Comparison of ENCODE assay signal across 19 mouse cellular contexts in the genomic region with DNA sequence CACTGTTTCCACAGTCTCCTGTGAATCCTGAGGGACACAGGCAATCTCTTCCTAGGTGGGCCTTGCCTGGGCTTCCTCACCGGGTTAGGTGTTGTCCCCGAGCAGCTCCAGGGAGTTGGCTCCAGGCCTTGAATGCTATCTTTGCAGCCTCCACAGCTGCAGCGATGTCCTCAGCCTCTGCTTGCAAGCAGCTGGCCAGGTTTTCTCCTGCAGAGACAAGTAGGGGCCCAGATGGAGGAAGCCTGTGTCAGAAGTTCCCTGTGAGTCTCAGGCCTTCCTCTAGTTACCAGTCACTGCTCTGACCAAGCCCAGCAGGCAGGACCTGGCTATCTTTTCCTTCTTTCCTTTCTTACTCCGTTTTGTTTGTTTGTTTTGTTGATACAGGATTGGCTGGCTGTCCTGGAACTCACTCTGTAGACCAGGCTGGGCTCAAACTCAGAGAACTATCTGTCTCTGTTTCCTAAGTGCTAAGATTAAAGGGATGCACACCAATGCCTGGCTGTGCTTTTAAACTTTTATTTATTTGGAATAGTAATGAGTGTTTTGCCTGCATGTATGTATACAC. TPM values are rescaled to one million over a fixed set of nuclear protein-coding genes. Genes with fewer than 3 reads are reported as not detected.
DNase-seq lines count a peak whose midpoint lies in the region; ATAC-seq and TF ChIP-seq lines count a peak whose summit lies in the region.
"Had no signal": no experiment of that assay in that cellular context is flagged by ENCODE, and none has a peak within 500 bp of the region (broad histone marks: within the 10 kb centered on the region; RNA-seq: fewer than 3 reads in every experiment).

No protein-coding gene starts in this region.

- H3K27me3 ChIP-seq in forebrain, embryonic 13.5 days: no peaks in the 10 kb centered on the region
- no peaks in the 10 kb centered on the region for H3K27me3 ChIP-seq in forebrain, embryonic 12.5 days
- H3K27me3 ChIP-seq in kidney, postnatal 0 days (ENCODE audit: insufficient read depth, low read length): no peaks in the 10 kb centered on the region
- H3K27me3 ChIP-seq in heart, embryonic 15.5 days: no peaks in the 10 kb centered on the region
- H3K27me3 ChIP-seq in small intestine, adult 2 months (ENCODE audit: control insufficient read depth, insufficient read depth, low read length): no peaks in the 10 kb centered on the region
- H3K27me3 ChIP-seq: Patski had no signal

- peaks cover 21% of the 10 kb centered on the region for H3K4me1 ChIP-seq in forebrain, embryonic 13.5 days
- peaks cover 22% of the 10 kb centered on the region for H3K4me1 ChIP-seq in forebrain, embryonic 12.5 days
- H3K4me1 ChIP-seq in kidney, postnatal 0 days (replicated peaks; ENCODE audit: insufficient read depth, low read length): peaks cover 11% of the 10 kb centered on the region
- H3K4me1 ChIP-seq in heart, embryonic 15.5 days (replicated peaks): peaks cover 17% of the 10 kb centered on the region
- H3K4me1 ChIP-seq in small intestine, adult 2 months (ENCODE audit: control insufficient read depth, insufficient read depth, insufficient read length, low read length): peaks cover 3% of the 10 kb centered on the region; the same call in 1 of the 2 replicates

- TF ChIP-seq POLR2A in small intestine, adult 2 months (IDR thresholded peaks at IDR 0.05; ENCODE audit: low read depth, low read length): no peak

- H3K4me2 ChIP-seq in forebrain, embryonic 13.5 days: no peak overlapping the region
- no peak overlapping the region for H3K4me2 ChIP-seq in forebrain, embryonic 12.5 days
- no peak overlapping the region for H3K4me2 ChIP-seq in kidney, postnatal 0 days (ENCODE audit: low read length)
- H3K4me2 ChIP-seq in heart, embryonic 15.5 days: no peak overlapping the region

- no peaks in the 10 kb centered on the region for H3K9me3 ChIP-seq in forebrain, embryonic 13.5 days (replicated peaks)
- H3K9me3 ChIP-seq in forebrain, embryonic 12.5 days: no peaks in the 10 kb centered on the region
- H3K9me3 ChIP-seq in kidney, postnatal 0 days (replicated peaks; ENCODE audit: low read length): no peaks in the 10 kb centered on the region
- H3K9me3 ChIP-seq in heart, embryonic 15.5 days (replicated peaks): no peaks in the 10 kb centered on the region
- H3K9me3 ChIP-seq: hindbrain, embryonic 10.5 days; megakaryocyte, embryonic 14.5 days had no signal

- DNase-seq in kidney, postnatal 0 days (ENCODE audit: low spot score): no peak
- no peak for DNase-seq in kidney, postnatal 14 days
- DNase-seq in adrenal gland, adult 8-10 months: no peak
- DNase-seq: cerebellum, adult 9-10 months; lung, adult 18-20 months; right cerebral cortex, postnatal 25 days; thymus, postnatal 36 days had no signal

- 65% methylated on average over 4 of the region's 4 CpGs for WGBS in forebrain, embryonic 13.5 days
- 80% methylated on average over 4 of the region's 4 CpGs for WGBS in forebrain, embryonic 12.5 days
- 55% methylated on average over 4 of the region's 4 CpGs for WGBS in kidney, postnatal 0 days
- WGBS in heart, embryonic 15.5 days: 29% methylated on average over 4 of the region's 4 CpGs
- 59% methylated on average over 4 of the region's 4 CpGs for WGBS in small intestine, adult 2 months

- H3K36me3 ChIP-seq in forebrain, embryonic 13.5 days (ENCODE audit: poor library complexity, severe bottlenecking): peaks cover 29% of the 10 kb centered on the region
- H3K36me3 ChIP-seq in forebrain, embryonic 12.5 days (replicated peaks): peaks cover 23% of the 10 kb centered on the region
- H3K36me3 ChIP-seq in kidney, postnatal 0 days (ENCODE audit: insufficient read depth, low read length): peaks cover 28% of the 10 kb centered on the region
- peaks cover 11% of the 10 kb centered on the region; the same call in 1 of the 2 replicates for H3K36me3 ChIP-seq in heart, embryonic 15.5 days
- peaks cover 43% of the 10 kb centered on the region for H3K36me3 ChIP-seq in small intestine, adult 2 months (ENCODE audit: control insufficient read depth, insufficient read depth, low read length)

- no peak for ATAC-seq in forebrain, embryonic 13.5 days
- ATAC-seq in forebrain, embryonic 12.5 days (ENCODE audit: low FRiP score): no peak
- no peak for ATAC-seq in kidney, postnatal 0 days (replicated peaks; ENCODE audit: low FRiP score, low read depth)
- ATAC-seq in heart, embryonic 15.5 days (replicated peaks; ENCODE audit: insufficient number of reproducible peaks, insufficient read depth, low FRiP score, low read depth): 0 out of 2 replicates have a peak, but pooled peaks have one; percentile 7
- no peak for ATAC-seq in monocyte, adult 5-6 weeks (replicated peaks; ENCODE audit: insufficient number of reproducible peaks, low FRiP score, low TSS enrichment, poor library complexity, severe bottlenecking)
- ATAC-seq: forebrain, embryonic 16.5 days; Patski had no signal

- 0 out of 2 replicates have a peak overlapping the region, but pooled peaks have one; percentile 13 for H3K9ac ChIP-seq in forebrain, embryonic 13.5 days
- H3K9ac ChIP-seq in forebrain, embryonic 12.5 days: no peak overlapping the region
- H3K9ac ChIP-seq in kidney, postnatal 0 days (ENCODE audit: low read depth, low read length): no peak overlapping the region
- no peak overlapping the region for H3K9ac ChIP-seq in heart, embryonic 15.5 days

- H3K27ac ChIP-seq in forebrain, embryonic 13.5 days: no peak overlapping the region
- H3K27ac ChIP-seq in forebrain, embryonic 12.5 days: no peak overlapping the region
- H3K27ac ChIP-seq in kidney, postnatal 0 days: peak overlapping the region; percentile 69
- H3K27ac ChIP-seq in heart, embryonic 15.5 days: peak overlapping the region; percentile 39
- 0 out of 2 replicates have a peak overlapping the region, but pooled peaks have one; percentile 28 for H3K27ac ChIP-seq in small intestine, adult 2 months (ENCODE audit: insufficient read depth, low read depth, low read length)

- H3K4me3 ChIP-seq in forebrain, embryonic 13.5 days: no peak overlapping the region
- H3K4me3 ChIP-seq in forebrain, embryonic 12.5 days (replicated peaks): no peak overlapping the region
- H3K4me3 ChIP-seq in kidney, postnatal 0 days (replicated peaks; ENCODE audit: low read depth, low read length): no peak overlapping the region
- no peak overlapping the region for H3K4me3 ChIP-seq in heart, embryonic 15.5 days
- no peak overlapping the region for H3K4me3 ChIP-seq in small intestine, adult 2 months (ENCODE audit: low read depth, low read length)
- H3K4me3 ChIP-seq: hindbrain, embryonic 10.5 days; megakaryocyte, embryonic 14.5 days had no signal

- no peak for TF ChIP-seq CTCF in kidney, postnatal 0 days (IDR thresholded peaks at IDR 0.05; ENCODE audit: low read depth)
- TF ChIP-seq CTCF in small intestine, adult 2 months (IDR thresholded peaks at IDR 0.05; ENCODE audit: extremely low read depth, insufficient read length, insufficient replicate concordance, low read depth, low read length): no peak

RNA-seq across cellular contexts. Expression of gene Pih1d1, which starts 5.5 kb away (rescaled TPM):
- polyA plus RNA-seq in forebrain, embryonic 13.5 days (2015; fragmentation: Nextera tagmentation; extraction: Ambion mirVana): 97.5 TPM in 2 replicates
- 95.0 and 97.5 TPM in 2 replicates for polyA plus RNA-seq in forebrain, embryonic 12.5 days (2016; fragmentation: Nextera tagmentation; extraction: Ambion mirVana)
- 81.3 and 88.6 TPM in 2 replicates for polyA plus RNA-seq in kidney, postnatal 0 days (2015; fragmentation: Nextera tagmentation; extraction: Ambion mirVana)
- polyA plus RNA-seq in heart, embryonic 15.5 days (2015; fragmentation: Nextera tagmentation; extraction: Ambion mirVana): 76.5 and 77.3 TPM in 2 replicates
- 25.3 and 48.5 TPM in 2 replicates for polyA plus RNA-seq in small intestine, adult 2 months (2012; rRNA removed)
- 23.4 to 37.8 TPM (median 26.8 TPM) in 3 replicates for total RNA-seq in monocyte, adult 5-6 weeks (2017)
- total RNA-seq in adrenal gland, adult 8-10 months (2022): 10 to 100 TPM; 58.4 to 73.0 (median 68.9) TPM

RNA-seq across cellular contexts. Expression of gene Aldh16a1, which starts 5.8 kb away (rescaled TPM):
- 35.6 and 36.4 TPM in 2 replicates for polyA plus RNA-seq in forebrain, embryonic 13.5 days (2015; fragmentation: Nextera tagmentation; extraction: Ambion mirVana)
- polyA plus RNA-seq in forebrain, embryonic 12.5 days (2016; fragmentation: Nextera tagmentation; extraction: Ambion mirVana): 41.9 and 42.9 TPM in 2 replicates
- 55.4 and 62.7 TPM in 2 replicates for polyA plus RNA-seq in kidney, postnatal 0 days (2015; fragmentation: Nextera tagmentation; extraction: Ambion mirVana)
- polyA plus RNA-seq in heart, embryonic 15.5 days (2015; fragmentation: Nextera tagmentation; extraction: Ambion mirVana): 26.4 and 40.4 TPM in 2 replicates
- polyA plus RNA-seq in small intestine, adult 2 months (2012; rRNA removed): 133 and 253 TPM in 2 replicates
- total RNA-seq in monocyte, adult 5-6 weeks (2017): 28.6 to 46.8 TPM (median 34.2 TPM) in 3 replicates
- 10 to 100 TPM; 76.3 to 79.7 (median 77.2) TPM for total RNA-seq in adrenal gland, adult 8-10 months (2022)

RNA-seq across cellular contexts. Expression of gene Flt3l, which starts 12.4 kb away (rescaled TPM):
- polyA plus RNA-seq in forebrain, embryonic 13.5 days (2015; fragmentation: Nextera tagmentation; extraction: Ambion mirVana): 0.79 and 0.92 TPM in 2 replicates
- 0.21 and 0.72 TPM in 2 replicates for polyA plus RNA-seq in forebrain, embryonic 12.5 days (2016; fragmentation: Nextera tagmentation; extraction: Ambion mirVana)
- polyA plus RNA-seq in kidney, postnatal 0 days (2015; fragmentation: Nextera tagmentation; extraction: Ambion mirVana): 2.2 and 2.4 TPM in 2 replicates
- polyA plus RNA-seq in heart, embryonic 15.5 days (2015; fragmentation: Nextera tagmentation; extraction: Ambion mirVana): 1.5 and 2.2 TPM in 2 replicates
- 22.1 and 45.8 TPM in 2 replicates for polyA plus RNA-seq in small intestine, adult 2 months (2012; rRNA removed)
- 35.3 to 62.4 TPM (median 36.7 TPM) in 3 replicates for total RNA-seq in monocyte, adult 5-6 weeks (2017)
- 10 to 100 TPM; 20.4 to 56.7 (median 39.5) TPM for total RNA-seq in adrenal gland, adult 8-10 months (2022)

RNA-seq across cellular contexts. Expression of gene Gm45713, which starts 12.6 kb away (rescaled TPM):
- polyA plus RNA-seq in forebrain, embryonic 13.5 days (2015; fragmentation: Nextera tagmentation; extraction: Ambion mirVana): 0.13 and 0.31 TPM in 2 replicates
- polyA plus RNA-seq in forebrain, embryonic 12.5 days (2016; fragmentation: Nextera tagmentation; extraction: Ambion mirVana): 0.27 TPM in 1 of 2 replicates, not detected in the other
- polyA plus RNA-seq in kidney, postnatal 0 days (2015; fragmentation: Nextera tagmentation; extraction: Ambion mirVana): 0.83 and 1.3 TPM in 2 replicates
- 0.22 TPM in 1 of 2 replicates, not detected in the other for polyA plus RNA-seq in heart, embryonic 15.5 days (2015; fragmentation: Nextera tagmentation; extraction: Ambion mirVana)
- 1.5 TPM in 1 of 2 replicates, not detected in the other for polyA plus RNA-seq in small intestine, adult 2 months (2012; rRNA removed)
- 1.5 TPM in 1 of 3 replicates, not detected in the others for total RNA-seq in monocyte, adult 5-6 weeks (2017)
- total RNA-seq in adrenal gland, adult 8-10 months (2022): not detected
- total RNA-seq: gastrocnemius, adult 8-10 months; layer of hippocampus, postnatal 10 days; left cerebral cortex, postnatal 36 days had no signal
- polyA plus RNA-seq: forebrain, embryonic 16.5 days; Patski had no signal

RNA-seq across cellular contexts. Expression of gene Slc17a7, which starts 15.1 kb away (rescaled TPM):
- polyA plus RNA-seq in forebrain, embryonic 13.5 days (2015; fragmentation: Nextera tagmentation; extraction: Ambion mirVana): 9.3 and 14.2 TPM in 2 replicates
- polyA plus RNA-seq in forebrain, embryonic 12.5 days (2016; fragmentation: Nextera tagmentation; extraction: Ambion mirVana): 6.3 and 7.9 TPM in 2 replicates
- 0.17 TPM in 2 replicates for polyA plus RNA-seq in kidney, postnatal 0 days (2015; fragmentation: Nextera tagmentation; extraction: Ambion mirVana)
- polyA plus RNA-seq in heart, embryonic 15.5 days (2015; fragmentation: Nextera tagmentation; extraction: Ambion mirVana): 2.7 and 3.5 TPM in 2 replicates
- polyA plus RNA-seq in small intestine, adult 2 months (2012; rRNA removed): 0.03 and 0.09 TPM in 2 replicates
- total RNA-seq in monocyte, adult 5-6 weeks (2017): not detected in 3 replicates
- total RNA-seq in adrenal gland, adult 8-10 months (2022): 1 to 10 TPM in 1 of 4 experiments, under 1 TPM in 3; 0.46 to 1.1 (median 0.65) TPM

Comparison
In these comparisons a context has a peak if more than half of its experiments do, and no peak if none do; other contexts are left out.
1. H3K27ac ChIP-seq: peak in kidney, postnatal 0 days (single experiment), heart, embryonic 15.5 days (single experiment) and small intestine, adult 2 months (single experiment); none in forebrain, embryonic 13.5 days (single experiment) and forebrain, embryonic 12.5 days (single experiment).